Mouse (Mus musculus): Measurements from ENCODE around the gene Rpl13.

DNA sequence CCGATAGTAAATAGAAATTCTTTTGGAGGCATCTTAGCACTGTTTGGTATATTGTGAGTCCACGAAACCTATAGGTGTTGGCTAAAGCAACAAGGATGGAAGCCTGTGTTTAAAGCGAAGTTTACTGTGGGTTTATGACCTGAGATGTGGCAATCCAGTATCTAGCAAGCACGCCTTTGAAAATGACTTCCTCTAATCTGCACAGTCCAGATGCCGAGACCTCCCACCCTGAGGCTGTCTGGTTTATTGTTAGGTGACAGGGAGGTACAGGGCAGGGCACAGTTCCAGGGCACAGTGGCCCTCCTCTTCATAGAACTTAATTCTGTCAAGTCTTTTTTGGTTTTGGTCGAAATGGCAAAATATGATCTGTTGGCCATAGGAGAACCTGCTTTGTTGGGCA lies 24.9 kb upstream of the Rpl13 start:
- TF ChIP-seq CTCF (conservative IDR thresholded peaks at IDR 0.05; ENCODE audit: low read length) (no peak), POU5F1 (IDR thresholded peaks at IDR 0.05; ENCODE audit: borderline replicate concordance, low read length) (no peak), NANOG (IDR thresholded peaks at IDR 0.05; ENCODE audit: borderline replicate concordance, low read length) (no peak)

All from E14TG2a.4 (cell line).